Mouse (Mus musculus): ENCODE measurements around the gene Cmpk2. TPM values are rescaled to one million over a fixed set of nuclear protein-coding genes. Genes with fewer than 3 reads are reported as not detected.
"Not testable (repeated sequence)": the region's sequence is repeated elsewhere in the genome, so short reads cannot be mapped to it uniquely, and the experiment has no call there.

Cmpk2 gene
- total RNA-seq (2021): 10 to 100 TPM; 13.2 to 25.8 TPM
- long read RNA-seq, experiment 1, transcript Cmpk2-201 (5 exons, 3,200 nt): major isoform, 8 of 10 reads
- long read RNA-seq, experiment 1, partial matches to known transcripts: 0 of 10 reads
- long read RNA-seq, experiment 1, other reads (novel, unspliced or antisense): 1 of 10 reads
- long read RNA-seq, experiment 2, transcript Cmpk2-201 (5 exons, 3,200 nt): major isoform, 27 of 33 reads
- long read RNA-seq, experiment 2, partial matches to known transcripts: 0 of 33 reads
- long read RNA-seq, experiment 2, other reads (novel, unspliced or antisense): 5 of 33 reads

DNA sequence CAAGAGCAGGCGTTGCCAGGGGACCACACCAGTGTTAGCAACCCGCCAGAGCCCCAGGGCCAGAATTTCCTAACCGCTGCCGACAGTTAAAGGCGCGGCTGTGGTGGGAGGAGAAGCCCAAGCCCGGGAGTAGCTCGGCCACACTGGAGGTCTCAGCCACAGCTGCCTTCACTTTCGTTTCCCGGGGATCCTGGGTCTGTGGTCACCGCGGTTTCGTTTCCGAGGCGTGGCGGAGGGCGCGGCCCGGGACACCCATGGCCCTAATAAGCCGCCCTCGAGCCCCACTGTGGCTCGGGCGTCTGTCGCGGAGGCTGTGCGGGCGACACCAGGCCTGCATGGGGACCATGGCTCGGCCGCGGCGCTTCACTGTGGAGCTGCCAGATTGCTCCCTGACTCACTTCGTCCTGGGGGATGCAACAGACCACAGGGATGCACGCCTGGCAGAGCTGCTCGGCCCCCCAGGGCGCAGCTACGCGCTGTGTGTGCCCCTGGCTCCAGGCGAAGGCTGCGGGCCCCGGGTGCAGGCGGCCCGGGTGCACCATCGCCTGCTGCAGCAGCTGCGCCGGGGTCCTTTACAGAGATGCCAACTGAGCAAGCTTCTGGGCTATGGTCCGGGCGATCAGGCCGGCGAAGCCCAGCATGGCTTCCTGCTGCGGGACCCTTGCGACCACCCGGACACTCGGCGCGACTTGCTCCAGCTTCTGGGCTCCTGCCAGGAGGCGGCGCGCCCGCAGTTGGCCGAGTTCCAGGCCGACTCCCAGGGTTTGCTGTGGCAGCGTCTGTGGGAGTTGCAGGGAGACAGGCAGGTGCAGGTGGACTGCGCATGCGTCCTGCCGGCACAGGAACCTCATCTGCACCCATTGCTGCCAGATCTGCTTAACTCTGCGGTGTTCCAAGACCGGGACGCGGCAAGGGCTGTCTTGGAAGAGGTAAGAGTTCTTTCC is at the start of gene Cmpk2:
TSS of gene Cmpk2 (plus strand) at position 107 of the 944 bp plus-strand sequence.
- peak; percentile 90 for DNase-seq

DNA sequence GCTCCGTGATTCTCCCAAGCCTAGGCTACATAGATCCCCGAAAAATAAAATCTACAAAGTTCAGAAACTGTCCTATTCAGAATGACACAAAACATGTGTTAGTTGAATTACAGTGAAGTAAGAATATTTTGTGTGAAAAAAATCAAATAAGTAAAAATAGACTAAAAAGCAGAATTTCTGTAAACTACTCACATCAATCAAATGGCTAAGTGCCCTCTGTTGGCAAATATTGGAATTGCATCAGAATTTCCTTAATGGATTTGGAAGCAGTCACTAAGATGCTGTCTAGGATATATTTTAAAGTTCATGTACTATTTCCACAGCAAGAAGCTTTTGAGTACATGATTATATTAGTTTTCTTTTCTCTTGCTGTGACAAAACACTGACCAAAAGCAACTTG is 44.2 kb upstream of the Cmpk2 start:
- no peak for DNase-seq

DNA sequence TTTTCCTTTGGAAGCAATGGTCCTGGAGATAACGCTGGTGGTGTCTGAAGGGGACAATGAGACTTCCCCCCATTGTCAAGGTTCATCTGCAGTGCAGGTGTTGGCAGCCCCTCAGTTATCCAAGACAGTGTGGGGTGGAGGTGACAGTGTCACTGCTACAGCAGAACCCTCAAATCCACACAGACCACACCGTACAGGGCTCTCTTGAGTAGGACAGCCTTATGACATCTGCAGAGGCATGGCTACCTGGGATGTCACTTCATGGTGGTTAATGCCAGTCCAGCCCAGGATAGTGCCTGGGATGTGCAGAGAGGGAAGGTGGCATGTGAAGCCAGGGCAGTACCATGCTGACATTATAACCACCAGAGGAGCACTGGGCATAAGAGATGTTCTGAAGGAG is 40.2 kb upstream of the Cmpk2 start:
- not testable (repeated sequence) for DNase-seq

DNA sequence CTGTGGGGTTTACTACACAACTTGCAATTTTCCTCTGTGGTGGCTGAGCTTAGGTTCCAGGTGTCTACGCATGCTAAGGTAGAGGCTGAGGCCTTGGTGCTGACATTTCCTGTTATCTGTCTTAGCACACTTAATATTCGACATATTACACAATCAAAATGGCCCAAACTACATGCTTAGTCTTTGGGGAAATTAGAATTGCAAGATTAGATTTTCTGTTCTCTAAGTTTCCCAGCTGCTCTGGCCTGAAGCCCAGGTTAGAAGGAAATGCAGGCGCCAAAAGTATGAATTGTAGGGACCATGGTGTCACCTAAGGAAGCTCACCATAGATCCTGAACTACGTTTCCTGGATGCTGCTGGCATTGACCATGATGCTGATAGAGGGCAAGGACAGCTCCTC is 32.7 kb upstream of the Cmpk2 start:
- DNase-seq: peak; percentile 51

DNA sequence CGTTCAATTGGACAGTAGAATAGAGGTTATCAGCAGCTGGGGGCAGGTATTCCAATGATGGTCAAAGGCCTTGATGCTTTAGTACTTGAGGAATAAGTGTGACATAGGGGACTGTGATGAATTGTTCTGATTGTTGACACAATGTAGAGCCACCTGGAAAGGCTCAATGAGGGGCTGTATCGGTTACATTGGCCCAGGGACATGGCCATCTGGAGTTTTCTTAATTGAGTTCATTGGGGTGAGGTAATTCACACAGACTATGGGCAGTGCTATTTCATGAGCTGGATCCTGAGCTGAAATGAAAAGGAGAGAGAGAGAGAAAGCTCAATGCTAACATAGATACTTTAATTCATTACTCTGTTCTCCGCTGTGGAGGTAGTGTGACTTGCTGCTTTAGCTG is 31.1 kb upstream of the Cmpk2 start:
- DNase-seq: no peak

DNA sequence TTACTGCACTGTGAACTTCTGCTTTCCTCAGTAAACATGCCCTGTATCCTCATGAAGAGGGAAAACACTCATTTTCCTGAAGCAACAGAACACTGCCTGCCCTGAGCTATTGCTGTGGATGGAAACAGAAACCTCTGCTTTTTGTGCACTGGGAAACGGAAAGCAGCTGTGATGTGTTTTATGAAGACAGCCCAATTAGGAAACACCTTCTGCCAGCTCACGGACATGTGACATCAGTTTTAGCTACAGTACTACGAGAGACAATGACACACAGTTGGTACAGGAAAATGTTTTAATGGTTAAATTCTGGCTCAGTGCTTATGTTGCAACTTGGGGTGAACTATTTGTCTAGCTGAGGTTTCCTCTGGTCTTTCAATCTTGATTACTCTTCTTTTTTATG is 29.6 kb upstream of the Cmpk2 start:
- DNase-seq: no peak

DNA sequence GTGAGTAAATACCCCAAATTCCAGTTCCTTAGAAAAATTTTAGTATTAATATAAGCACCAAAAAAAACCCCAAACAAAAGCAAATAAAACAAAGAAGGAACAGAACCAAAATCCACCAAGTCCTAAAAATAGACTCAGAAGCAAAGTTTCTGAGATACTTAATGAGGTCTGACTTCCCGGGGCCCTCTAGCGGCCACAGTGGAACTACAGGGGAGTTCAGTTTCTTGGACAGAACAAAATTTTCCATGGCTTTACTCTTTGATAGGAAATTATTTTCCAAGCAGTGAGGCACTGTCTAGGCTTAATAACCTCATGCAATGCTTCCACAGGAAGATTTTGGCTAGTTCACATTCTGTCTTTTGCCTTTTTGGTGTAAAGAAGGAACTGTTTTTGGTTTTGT is 24.9 kb upstream of the Cmpk2 start:
- DNase-seq: peak; percentile 90

DNA sequence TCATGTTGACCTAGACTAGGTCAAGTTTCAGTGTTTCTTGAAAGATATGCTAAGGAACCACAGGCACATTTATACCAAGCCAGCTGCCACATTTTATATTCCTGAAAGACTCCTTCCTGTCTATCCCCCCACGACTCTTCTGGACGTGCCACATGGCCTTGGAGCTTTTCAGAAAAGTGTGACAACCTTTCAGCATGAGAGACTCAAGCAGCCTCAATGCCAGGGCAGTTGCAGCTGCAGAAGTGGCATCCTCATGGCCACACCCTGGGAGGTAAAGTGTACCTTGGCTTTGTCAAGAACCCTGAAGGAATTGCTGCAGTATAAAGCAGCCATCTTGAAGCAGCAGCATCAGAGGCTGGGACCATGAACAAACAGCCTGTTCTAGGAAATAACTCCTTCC is 24.5 kb upstream of the Cmpk2 start:
- no peak for DNase-seq

DNA sequence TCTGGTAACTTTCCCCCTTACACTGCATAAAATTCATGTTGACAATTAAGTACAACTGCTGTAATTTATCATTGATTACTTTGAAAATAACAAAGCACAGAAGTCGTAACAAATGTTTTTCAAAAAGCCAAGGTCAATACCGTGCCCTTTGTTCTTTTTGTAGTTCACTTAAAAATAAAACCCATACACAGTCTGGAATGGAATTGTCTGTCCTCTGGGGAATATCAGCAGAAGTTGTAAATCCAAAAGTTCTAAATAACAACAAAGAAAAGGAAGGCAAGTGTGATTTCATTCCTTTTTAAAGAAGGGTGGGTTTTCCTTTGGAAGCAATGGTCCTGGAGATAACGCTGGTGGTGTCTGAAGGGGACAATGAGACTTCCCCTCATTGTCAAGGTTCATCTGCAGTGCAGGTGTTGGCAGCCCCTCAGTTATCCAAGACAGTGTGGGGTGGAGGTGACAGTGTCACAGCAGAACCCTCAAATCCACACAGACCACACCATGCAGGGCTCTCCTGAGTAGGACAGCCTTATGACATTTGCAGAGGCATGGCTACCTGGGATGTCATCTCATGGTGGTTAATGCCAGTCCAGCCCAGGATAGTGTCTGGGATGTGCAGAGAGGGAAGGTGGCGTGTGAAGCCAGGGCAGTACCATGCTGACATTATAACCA is 22.5 kb upstream of the Cmpk2 start:
- no peak for DNase-seq

DNA sequence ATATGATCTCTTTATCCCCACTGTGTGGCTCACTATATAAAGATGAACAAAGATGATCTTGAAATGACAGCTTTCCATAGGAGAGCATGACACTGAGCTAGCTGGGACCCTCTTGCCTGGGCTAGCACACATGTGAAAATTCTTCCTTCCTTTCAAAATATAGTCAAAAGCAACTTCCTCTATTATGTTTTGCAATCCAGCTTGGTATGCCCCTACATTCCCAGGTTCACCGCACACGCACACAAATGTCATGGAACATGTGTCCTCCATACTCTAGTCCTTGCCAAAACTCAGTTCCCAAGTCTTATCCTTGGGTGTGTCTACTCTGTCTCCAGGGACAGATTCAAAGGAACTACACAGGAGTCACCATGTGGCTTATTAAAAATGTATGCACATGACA is 19.5 kb upstream of the Cmpk2 start:
- DNase-seq: no peak

DNA sequence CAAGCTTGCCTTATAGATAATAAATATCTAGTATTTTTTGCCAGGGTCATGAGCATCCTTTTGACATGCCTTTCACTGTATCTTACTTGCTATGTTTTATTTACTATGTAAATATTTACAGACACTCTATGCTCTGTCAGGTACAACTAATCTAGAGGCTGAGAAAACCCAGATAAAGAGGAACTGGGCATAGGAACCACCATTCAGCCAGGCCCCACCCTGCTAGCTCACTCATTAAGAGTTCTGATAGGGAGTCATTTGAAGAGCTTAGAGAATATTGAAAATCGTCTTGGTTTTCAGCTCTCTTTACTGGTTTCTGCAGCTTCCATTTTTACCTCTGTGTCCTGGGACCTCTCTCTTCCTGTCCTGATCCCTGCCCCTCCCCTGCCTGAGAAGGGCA is 17.9 kb upstream of the Cmpk2 start:
- DNase-seq: no peak

DNA sequence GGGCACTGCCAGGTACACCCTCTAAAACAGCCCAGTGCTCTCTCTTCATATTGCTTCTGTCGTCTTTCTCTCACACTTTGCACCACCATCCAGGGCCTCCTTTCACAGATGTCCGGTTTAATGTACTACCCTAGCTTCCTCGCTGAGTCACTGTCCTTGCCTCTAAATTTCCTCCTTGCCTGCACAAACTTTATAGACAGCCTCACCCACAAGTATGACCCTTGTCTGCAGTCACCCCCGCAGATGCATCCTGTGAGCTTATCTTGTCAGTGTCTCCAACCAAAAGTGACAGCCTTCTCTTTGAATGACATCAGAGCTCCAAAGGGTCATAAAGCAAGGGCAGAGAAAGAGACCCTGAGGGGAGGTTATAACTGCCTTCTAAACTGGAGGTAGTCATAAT is 16.1 kb upstream of the Cmpk2 start:
- no peak for DNase-seq

DNA sequence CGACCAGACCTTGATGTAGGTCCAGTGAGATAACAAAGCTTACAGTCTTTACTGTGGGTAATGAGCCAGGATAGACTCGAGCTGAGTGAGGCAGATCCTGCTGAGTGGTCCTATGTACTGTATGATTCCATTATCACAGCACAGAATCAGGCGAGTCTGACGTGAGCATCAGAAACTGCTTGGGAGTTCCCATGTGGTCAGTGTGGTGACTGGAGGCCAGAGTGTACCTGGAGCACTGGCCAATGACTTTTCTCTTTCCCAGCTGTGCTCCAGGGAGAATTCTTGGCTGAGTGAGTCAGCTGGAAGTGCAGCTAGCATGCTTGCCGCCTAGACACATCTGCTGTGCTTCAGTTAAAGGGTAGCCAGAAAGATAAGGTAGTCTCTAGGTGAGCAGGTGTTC is 14.3 kb upstream of the Cmpk2 start:
- peak; percentile 34 for DNase-seq

DNA sequence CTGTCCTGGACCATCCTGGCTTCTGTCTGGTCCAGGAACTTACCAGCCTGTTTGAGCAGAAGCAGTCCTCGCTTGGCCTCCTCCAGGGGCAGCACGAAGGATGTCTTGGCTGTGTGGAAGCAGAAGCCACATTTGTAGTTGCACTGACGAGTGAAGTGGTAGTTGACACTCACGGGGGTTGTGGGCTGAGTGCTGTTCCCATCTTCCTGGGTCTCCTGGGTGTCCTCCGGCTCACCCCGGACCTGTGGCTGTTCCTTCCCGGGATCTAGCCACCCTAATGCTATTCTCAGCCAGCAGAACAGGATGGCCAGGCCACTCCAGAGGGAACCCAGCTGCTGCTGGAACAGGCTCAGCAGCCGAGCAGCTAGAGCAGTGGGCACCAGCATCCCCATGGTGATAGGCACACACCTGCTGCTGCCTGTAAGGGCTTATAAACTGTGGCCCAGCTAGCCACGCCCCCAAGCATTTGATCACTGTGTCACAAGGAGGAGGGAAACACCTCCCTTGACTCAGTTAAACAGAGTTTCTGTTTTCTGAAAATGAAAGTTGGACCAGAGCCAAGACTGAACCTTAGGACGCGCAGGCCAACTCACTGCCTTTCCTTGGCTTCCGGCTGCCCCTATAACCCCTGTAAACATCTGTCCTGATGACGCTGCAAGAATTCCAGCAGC is 12.8 kb upstream of the Cmpk2 start, which contains the start of gene Rsad2:
TSS of gene Rsad2 (minus strand) at position 425 of the 671 bp plus-strand sequence.
- DNase-seq: peak; percentile 67

DNA sequence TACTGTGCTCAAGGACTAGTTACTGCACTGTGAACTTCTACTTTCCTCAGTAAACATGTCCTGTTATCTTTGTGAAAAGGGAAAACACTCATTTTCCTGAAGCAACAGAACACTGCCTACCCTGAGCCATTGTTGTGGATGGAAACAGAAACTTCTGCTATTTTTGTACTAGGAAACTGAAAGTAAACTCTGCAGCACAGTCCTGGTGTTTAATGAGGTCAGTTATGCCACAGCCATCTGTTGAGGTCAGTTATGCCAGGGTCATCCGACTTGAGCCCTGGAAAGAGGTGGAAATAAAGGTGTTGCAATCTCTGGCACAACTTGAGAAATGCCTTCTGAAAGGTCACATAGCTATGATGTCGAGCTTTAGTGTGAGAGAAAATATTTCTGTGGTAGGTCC is 8.9 kb upstream of the Cmpk2 start:
- DNase-seq: peak; percentile 61

DNA sequence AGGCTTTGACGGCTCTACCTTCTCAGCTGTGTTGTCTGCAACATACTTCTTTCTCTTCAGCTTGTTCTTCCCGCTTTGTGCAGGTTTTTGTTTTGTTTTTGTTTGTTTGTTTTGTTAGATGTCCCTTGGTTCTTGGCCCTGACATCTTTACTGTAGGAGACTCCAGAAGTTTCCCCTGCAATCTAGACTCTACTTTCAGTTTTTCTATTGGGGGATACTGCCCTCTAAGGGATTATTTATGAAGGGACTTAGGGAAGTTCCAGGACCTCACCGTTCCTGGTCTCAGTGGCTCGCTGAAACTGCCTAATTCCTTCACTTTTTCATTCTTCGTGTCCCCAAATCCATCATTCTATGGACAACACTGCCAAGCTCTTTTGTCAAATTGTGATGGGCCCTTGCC is 3.4 kb upstream of the Cmpk2 start:
- DNase-seq: no peak

DNA sequence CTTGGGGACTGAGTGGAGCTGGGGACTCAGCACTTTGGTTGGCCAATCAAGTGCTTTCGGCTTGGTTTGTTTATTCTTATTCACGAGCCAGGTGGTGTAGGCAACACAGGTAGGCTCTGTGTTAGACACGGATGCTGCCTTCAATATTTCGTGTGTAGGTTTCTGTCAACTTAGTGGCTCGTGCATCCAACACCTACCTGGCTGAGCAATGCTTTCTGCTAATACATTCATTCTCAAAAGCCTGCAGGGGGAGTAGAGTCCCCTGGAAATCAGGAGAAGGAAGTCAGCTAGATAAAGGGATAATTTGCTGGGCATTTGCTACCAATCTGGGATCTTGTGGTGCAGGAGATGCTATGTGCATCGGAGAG is 1.0 kb downstream of the Cmpk2 start:
- no peak for DNase-seq

DNA sequence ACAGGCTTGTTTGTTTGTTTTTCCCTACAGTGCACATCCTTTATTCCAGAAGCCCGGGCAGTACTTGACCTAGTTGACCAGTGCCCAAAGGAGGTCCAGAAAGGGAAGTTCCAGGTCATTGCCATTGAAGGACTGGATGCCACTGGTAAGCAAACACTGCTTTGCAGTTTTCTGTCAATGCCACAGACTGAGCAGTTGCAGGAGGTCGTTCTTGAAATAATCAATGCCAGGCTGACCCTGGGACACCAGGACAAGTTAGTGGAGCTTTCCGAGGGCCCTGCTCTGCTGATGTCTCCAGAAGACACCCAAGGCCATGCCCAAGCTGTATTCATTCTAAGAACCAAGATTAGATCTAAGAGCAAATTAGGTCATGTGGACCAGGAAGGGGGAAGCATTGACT is 2.4 kb downstream of the Cmpk2 start:
- DNase-seq: no peak

DNA sequence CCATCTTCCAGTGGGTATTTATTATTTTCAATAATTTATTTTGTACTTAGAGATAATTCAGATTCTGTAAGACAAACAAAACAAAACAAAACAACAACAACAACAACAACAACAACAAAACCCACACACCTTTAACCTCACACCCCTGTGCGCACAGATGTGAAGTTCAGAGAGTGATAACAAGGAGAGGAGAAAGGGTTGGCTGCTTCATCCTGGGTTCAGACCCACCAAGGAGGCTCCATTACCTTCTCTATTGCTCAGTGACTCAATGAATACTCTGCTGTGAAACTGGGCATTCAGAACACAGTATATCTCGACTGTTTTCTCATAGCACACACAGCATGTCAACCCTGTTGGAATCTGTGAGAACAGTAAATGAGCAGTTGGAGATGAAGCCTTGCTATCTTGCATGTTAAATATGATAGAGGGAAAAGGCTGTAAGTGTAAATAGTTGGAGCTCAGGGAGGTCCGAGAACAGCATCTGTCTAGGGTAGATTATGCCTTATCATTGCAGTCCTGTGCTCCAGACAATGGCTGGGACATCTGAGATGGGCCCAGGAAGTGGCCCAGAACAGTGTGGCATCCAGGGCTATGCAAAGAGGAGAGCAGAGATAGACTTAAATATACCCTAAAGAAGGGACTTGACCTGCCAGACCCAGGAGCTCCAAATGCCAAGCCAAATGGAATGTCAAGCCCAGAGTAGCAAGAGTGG is 3.9 kb downstream of the Cmpk2 start:
- DNase-seq: no peak

DNA sequence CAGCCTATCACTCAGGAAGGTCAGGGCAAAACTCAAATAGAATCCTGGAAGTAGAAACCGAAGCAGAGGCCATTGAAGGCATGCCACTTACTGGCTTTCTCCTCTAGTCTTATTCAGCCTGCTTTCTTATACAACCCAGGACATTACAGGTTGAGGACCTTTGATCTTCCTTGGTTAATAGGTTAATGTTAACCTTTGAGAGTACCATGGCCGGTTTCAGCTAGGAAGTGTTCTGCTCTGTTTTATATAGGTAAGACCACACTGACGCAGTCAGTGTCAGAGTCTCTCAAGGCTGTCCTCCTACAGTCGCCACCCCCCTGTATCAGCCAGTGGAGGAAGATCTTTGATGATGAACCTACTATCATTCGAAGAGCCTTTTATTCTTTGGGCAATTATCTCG is 4.7 kb downstream of the Cmpk2 start:
- no peak for DNase-seq

DNA sequence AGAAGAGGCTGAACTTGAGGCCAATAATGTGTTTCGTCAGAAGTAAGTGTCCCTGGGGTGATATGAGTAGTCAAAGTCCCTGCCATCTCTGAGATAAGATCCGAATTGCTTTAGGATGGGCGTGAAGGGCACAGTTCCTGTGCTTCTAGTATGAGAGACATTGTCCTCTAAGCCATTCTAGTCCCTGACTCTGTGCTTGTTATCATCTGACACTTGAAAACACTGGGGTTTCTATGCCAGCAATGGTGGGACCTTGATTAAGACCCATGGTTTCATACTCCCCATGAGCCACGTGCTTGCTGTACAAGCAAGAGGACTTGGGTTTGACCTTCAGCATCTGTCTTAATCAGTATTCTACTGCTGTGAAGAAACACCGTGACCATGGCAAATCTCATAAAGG is 8.2 kb downstream of the Cmpk2 start:
- DNase-seq: no peak
